Mouse (Mus musculus) erythroblast, embryonic 14.5 days (primary cell): ENCODE results near the gene Pex14.

ENCODE experiments used
- GATA1 ChIP-seq: IDR thresholded peaks from 2 replicates; pipeline ENCODE4 v1.6.1; 2012; ENCODE audit warnings: low read length, inconsistent platforms, mixed read lengths
- TAL1 ChIP-seq: IDR thresholded peaks from 3 replicates; pipeline ENCODE4 v1.6.1; 2012; ENCODE audit warnings: low read length, inconsistent platforms, mixed read lengths

GRCm38 (mm10) chr4:148936727-148937126 is 162.9 kb downstream of the Pex14 start:
- TF ChIP-seq TAL1: no peak
- TF ChIP-seq GATA1: no peak
